Mouse (Mus musculus) thymus, adult 2 months (tissue): ENCODE data around the gene Aig1.

Source experiments
- CTCF ChIP-seq: fragments of 200-500 bp; IDR thresholded peaks from 2 replicates; pipeline ENCODE4 v1.5.1; 2012; ENCODE audit warnings: mild to moderate bottlenecking, control low read depth, low read length, moderate library complexity, borderline replicate concordance; ENCODE audit not compliant: control insufficient read depth, poor library complexity, insufficient read depth; ENCODE audit errors: extremely low read depth
- POLR2A ChIP-seq: fragments of 200-500 bp; IDR thresholded peaks from 2 replicates; pipeline ENCODE4 v1.6.1; 2012; ENCODE audit warnings: mild to moderate bottlenecking, low read length, control low read depth, moderate library complexity; ENCODE audit not compliant: control insufficient read depth, poor library complexity, insufficient read depth; ENCODE audit errors: extremely low read depth

GRCm38 (mm10) chr10:13684452-13684851 lies 184.3 kb downstream of the Aig1 start:
- TF ChIP-seq POLR2A (no peak), CTCF (no peak)
